Mouse (Mus musculus): ENCODE data around the gene Rgs16.
"Not testable (repeated sequence)": the region's sequence is repeated elsewhere in the genome, so short reads cannot be mapped to it uniquely, and the experiment has no call there.

Rgs16 gene

GRCm38 (mm10) chr1:153751763-153752301 is 11.7 kb downstream of the Rgs16 start:
- DNase-seq (ENCODE audit: low read depth), result peak; percentile 63

- DNase-seq (ENCODE audit: low read depth), result peak; percentile 24
These were observed 12.4 kb downstream of the Rgs16 start for GRCm38 (mm10) chr1:153752521-153752920.

- no peak for DNase-seq (ENCODE audit: low read depth)
These were observed 13.7 kb downstream of the Rgs16 start for GRCm38 (mm10) chr1:153753725-153754464.

GRCm38 (mm10) chr1:153764136-153764535 is 24.0 kb downstream of the Rgs16 start:
- DNase-seq (ENCODE audit: low read depth), result no peak

- no peak for DNase-seq (ENCODE audit: low read depth)
These were observed 26.1 kb downstream of the Rgs16 start for GRCm38 (mm10) chr1:153766298-153766697.

- DNase-seq (ENCODE audit: low read depth), result no peak
These were observed 27.1 kb downstream of the Rgs16 start for GRCm38 (mm10) chr1:153767281-153767680.

- DNase-seq (ENCODE audit: low read depth), result no peak
These were observed 28.3 kb downstream of the Rgs16 start for GRCm38 (mm10) chr1:153768465-153768864.

GRCm38 (mm10) chr1:153769571-153769970 is 29.4 kb downstream of the Rgs16 start:
- not testable (repeated sequence) for DNase-seq (ENCODE audit: low read depth)

- DNase-seq (ENCODE audit: low read depth), result no peak
These were observed 30.0 kb downstream of the Rgs16 start for GRCm38 (mm10) chr1:153769998-153770775.

- no peak for DNase-seq (ENCODE audit: low read depth)
These were observed 30.6 kb downstream of the Rgs16 start for GRCm38 (mm10) chr1:153770776-153771167.

- no peak for DNase-seq (ENCODE audit: low read depth)
These were observed 35.0 kb downstream of the Rgs16 start for GRCm38 (mm10) chr1:153775174-153775573.

- DNase-seq (ENCODE audit: low read depth), result no peak
These were observed 36.1 kb downstream of the Rgs16 start for GRCm38 (mm10) chr1:153776257-153776656.

- no peak for DNase-seq (ENCODE audit: low read depth)
These were observed 38.1 kb downstream of the Rgs16 start for GRCm38 (mm10) chr1:153778205-153778604.

GRCm38 (mm10) chr1:153783339-153783738 is 43.2 kb downstream of the Rgs16 start:
- no peak for DNase-seq (ENCODE audit: low read depth)

GRCm38 (mm10) chr1:153785608-153786007 is 45.5 kb downstream of the Rgs16 start:
- no peak for DNase-seq (ENCODE audit: low read depth)

GRCm38 (mm10) chr1:153790708-153791107 is 50.6 kb downstream of the Rgs16 start:
- DNase-seq (ENCODE audit: low read depth), result no peak

- no peak for DNase-seq (ENCODE audit: low read depth)
These were observed 54.1 kb downstream of the Rgs16 start for GRCm38 (mm10) chr1:153794241-153794640.
